Mouse (Mus musculus) forebrain, embryonic 15.5 days (tissue): ENCODE results near the gene Cdc42. TPM values are rescaled to one million over a fixed set of nuclear protein-coding genes. Genes with fewer than 3 reads are reported as not detected.

Experiments used
- ATAC-seq: fragments of 200-750 bp; cut with Nextera tagmentation; replicated peaks from 2 replicates; pipeline ENCODE4 v1.8.0; 2017; ENCODE audit warnings: mild to moderate bottlenecking, moderate TSS enrichment, moderate library complexity
- H3K27ac ChIP-seq: fragments of 300-500 bp; sonication (generic); replicated peaks from 2 replicates; pipeline ENCODE4 v1.5.1; 2015; ENCODE audit warnings: mild to moderate bottlenecking, inconsistent platforms
- H3K27me3 ChIP-seq: fragments of 300-500 bp; sonication (generic); 2 replicates; pipeline ENCODE4 v1.6.1; 2015; ENCODE audit warnings: inconsistent platforms
- H3K36me3 ChIP-seq: fragments of 300-500 bp; sonication (generic); 2 replicates; pipeline ENCODE4 v1.6.1; 2015; ENCODE audit warnings: mild to moderate bottlenecking, inconsistent platforms
- H3K4me1 ChIP-seq: fragments of 300-500 bp; sonication (generic); 2 replicates; pipeline ENCODE4 v1.6.1; 2015; ENCODE audit warnings: inconsistent platforms
- H3K4me2 ChIP-seq: fragments of 300-500 bp; sonication (generic); replicated peaks from 2 replicates; pipeline ENCODE4 v1.6.1; 2015; ENCODE audit warnings: mild to moderate bottlenecking, inconsistent platforms
- H3K4me3 ChIP-seq: fragments of 300-500 bp; sonication (generic); 2 replicates; pipeline ENCODE4 v1.5.1; 2015; ENCODE audit warnings: mild to moderate bottlenecking, inconsistent platforms
- H3K9ac ChIP-seq: fragments of 300-500 bp; sonication (generic); replicated peaks from 2 replicates; pipeline ENCODE4 v1.6.1; 2015; ENCODE audit warnings: mild to moderate bottlenecking, inconsistent platforms
- H3K9me3 ChIP-seq: fragments of 300-500 bp; sonication (generic); 2 replicates; pipeline ENCODE4 v1.6.1; 2016; ENCODE audit warnings: inconsistent platforms
- WGBS: fragments of 180-500 bp; shearing (Covaris S2); methylation state at CpG from one replicate; pipeline ENCODE4 v1.1.7; 2015; ENCODE audit warnings: mixed read lengths; 5-methylcytosine and 5-hydroxymethylcytosine counted together
- polyA plus RNA-seq: library from polyadenylated mRNA; unstranded; fragments of >200 nt; fragmentation: Nextera tagmentation; extraction: Ambion mirVana; gene quantifications from 2 replicates; pipeline ENCODE4 v1.2.1, GENCODE M21; 2015

The Cdc42 gene
- polyA plus RNA-seq, 1 experiment from 2014 or later, result 841 TPM

DNA sequence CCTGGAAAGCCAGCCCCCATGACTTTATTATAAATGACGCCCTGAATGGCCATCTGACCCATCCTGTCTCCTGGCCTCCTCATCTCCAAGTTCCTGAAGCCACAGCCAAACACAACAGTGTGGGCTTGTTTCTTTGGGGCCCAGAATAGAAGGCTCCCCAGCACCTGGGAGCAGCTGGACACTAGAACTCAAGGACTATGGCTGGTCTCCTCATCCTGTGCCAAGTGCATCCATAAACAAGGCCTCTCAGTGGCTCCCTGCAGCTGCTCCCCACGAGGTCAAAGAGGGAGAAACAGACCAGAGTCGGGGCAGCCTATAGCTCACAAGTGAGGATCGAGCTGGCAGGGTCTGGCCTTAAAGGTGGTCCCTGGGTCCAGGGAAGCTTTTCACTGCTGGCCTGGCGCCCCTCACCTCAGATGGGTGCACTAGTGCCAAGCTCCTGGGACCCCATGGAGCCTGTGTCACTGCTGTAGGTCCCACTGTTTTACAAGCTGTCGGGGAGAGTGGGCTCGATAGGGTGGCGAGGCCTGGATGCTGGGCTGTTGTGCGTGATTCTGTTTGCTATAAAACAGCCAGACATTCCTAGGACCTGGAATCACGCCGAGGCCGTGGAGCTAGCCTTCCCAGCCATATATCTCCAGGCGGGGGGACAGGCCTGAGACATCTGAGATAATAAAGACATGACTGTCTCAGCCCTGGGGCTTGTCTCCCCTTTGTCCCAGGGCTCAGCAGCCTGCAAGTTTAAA, 51.5 kb downstream of the Cdc42 start:
- no peaks in the 10 kb centered on the region for H3K9me3 ChIP-seq

DNA sequence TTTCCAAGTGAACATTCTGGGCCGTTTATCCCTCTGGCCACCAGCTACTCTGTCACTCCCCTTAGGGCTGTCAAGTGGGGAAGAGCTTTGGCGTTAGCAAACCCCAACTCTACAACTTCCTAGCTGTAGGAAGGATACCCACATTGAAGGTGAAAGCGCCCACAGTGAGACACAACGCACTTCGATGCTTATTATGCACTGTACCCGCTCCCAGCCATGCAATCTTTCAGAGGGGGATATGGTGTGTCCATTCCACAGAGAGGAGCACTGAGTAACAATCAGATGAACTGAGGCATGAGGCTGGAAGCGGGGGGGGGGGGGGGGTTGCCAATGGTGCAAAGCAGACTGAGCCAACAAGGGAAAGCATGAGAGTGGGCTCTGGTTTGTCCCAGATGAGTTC, 52.5 kb downstream of the Cdc42 start:
- H3K4me2 ChIP-seq, result no peak overlapping the region
- no peaks in the 10 kb centered on the region for H3K27me3 ChIP-seq
- peaks cover 21% of the 10 kb centered on the region for H3K4me1 ChIP-seq
- H3K27ac ChIP-seq, result no peak overlapping the region
- ATAC-seq, result no peak
- 92% methylated on average over 7 of the region's 7 CpGs for WGBS
- H3K36me3 ChIP-seq, result no peaks in the 10 kb centered on the region
- no peaks in the 10 kb centered on the region for H3K9me3 ChIP-seq
- no peak overlapping the region for H3K9ac ChIP-seq
- no peak overlapping the region for H3K4me3 ChIP-seq

More for the DNA sequence above, 51.5 kb downstream of the Cdc42 start:
- no peak for ATAC-seq
- peaks cover 21% of the 10 kb centered on the region for H3K4me1 ChIP-seq
- no peaks in the 10 kb centered on the region for H3K27me3 ChIP-seq
- H3K27ac ChIP-seq, result no peak overlapping the region
- no peak overlapping the region for H3K4me3 ChIP-seq
- H3K36me3 ChIP-seq, result no peaks in the 10 kb centered on the region
- WGBS, result 82% methylated on average over 13 of the region's 13 CpGs
- H3K9ac ChIP-seq, result no peak overlapping the region
- H3K4me2 ChIP-seq, result no peak overlapping the region

DNA sequence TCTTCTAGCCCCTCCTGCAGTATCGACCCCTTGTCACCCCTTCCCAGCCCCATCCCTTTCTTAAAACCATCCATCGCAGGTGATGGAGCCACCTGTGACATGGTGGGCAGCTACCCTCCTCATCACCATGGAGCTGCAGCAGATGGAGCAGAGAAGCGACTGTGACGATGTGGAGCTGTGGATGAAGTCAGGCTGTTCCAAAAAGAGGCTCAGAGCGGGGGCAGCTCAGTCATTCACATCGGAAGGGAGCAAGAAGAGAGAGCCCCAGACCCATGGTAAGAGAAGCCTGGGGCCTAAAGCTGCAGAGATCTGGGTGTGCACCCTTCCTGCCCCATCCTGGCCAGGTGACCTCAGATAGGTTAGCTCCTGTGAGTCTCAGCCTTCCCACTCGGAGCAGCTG, 53.4 kb downstream of the Cdc42 start:
- Histone ChIP-seq H3K4me2 (no peak overlapping the region), H3K9me3 (no peaks in the 10 kb centered on the region), H3K27me3 (no peaks in the 10 kb centered on the region), H3K4me3 (no peak overlapping the region), H3K9ac (no peak overlapping the region), H3K27ac (no peak overlapping the region), H3K4me1 (peaks cover 21% of the 10 kb centered on the region), H3K36me3 (no peaks in the 10 kb centered on the region)
- no peak for ATAC-seq
- 93% methylated on average over 7 of the region's 7 CpGs for WGBS

DNA sequence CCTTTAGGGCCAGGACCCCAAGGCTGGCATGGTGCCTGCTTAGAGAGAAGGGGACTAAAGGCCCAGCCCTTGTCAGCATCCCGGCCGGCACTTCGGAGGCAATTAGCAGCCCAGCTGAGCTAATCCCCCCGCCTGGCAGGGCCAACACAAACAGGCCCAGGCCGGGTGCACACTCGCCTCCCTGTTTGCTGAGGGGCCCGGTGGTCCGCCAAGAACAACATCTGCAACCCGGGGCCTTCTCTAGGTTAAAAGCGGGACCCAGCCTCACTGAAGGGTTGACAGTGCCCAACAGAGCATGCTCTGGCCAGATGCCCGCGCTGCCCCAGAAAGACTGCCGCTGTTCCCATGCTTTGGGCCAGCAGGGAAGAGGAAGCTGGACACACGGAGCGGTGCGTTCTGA, 55.9 kb downstream of the Cdc42 start:
- Histone ChIP-seq H3K4me2 (no peak overlapping the region), H3K27me3 (no peaks in the 10 kb centered on the region), H3K9ac (no peak overlapping the region), H3K27ac (peak overlapping the region; percentile 20; the same call in 1 of the 2 replicates), H3K9me3 (no peaks in the 10 kb centered on the region), H3K36me3 (no peaks in the 10 kb centered on the region), H3K4me1 (peaks cover 15% of the 10 kb centered on the region), H3K4me3 (no peak overlapping the region)
- WGBS, result 25% methylated on average over 16 of the region's 16 CpGs
- peak; percentile 70 for ATAC-seq

DNA sequence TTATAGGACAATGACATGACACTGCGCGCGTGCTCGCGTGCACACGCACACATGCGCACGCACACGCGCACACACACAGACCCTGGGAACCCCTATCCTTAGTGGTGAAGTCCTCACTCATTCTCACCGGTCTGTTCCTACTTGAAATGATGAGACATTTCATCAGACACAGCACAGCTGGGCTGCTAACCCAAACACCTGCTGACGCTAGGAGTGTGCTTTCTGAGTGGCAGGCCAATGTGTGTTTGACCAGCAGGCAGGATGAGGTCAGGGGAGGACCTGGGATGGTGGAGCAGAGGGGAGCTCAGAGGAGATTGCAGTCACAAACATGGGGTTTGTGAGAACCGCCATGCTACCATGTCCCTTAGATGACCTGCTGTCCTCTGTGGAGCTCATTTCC, 57.3 kb downstream of the Cdc42 start:
- Histone ChIP-seq H3K4me2 (no peak overlapping the region), H3K27me3 (no peaks in the 10 kb centered on the region), H3K4me1 (peaks cover 15% of the 10 kb centered on the region), H3K9me3 (no peaks in the 10 kb centered on the region), H3K9ac (no peak overlapping the region), H3K27ac (no peak overlapping the region), H3K36me3 (no peaks in the 10 kb centered on the region), H3K4me3 (no peak overlapping the region)
- no peak for ATAC-seq
- 93% methylated on average over 13 of the region's 13 CpGs for WGBS

DNA sequence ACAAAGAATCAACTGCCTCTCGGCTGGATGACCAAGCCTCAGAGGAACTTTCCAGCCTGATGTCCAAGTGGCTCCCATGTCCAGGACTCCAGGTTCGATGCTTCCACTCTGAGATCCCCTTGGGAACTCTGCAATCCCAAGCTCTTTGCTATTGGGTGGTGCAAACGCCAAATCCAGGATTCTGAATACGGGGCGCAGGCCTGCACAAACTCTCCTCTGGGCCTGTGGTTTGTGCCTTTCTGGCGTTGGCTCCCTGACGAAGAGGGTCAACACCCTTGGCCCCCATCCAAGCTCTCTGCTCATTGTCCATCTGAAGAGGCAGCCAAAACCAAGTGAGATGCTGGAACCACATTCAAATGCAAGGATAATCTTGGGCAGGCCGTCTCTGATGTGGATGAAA, 59.1 kb downstream of the Cdc42 start:
- Histone ChIP-seq H3K4me3 (no peak overlapping the region), H3K27ac (no peak overlapping the region), H3K36me3 (no peaks in the 10 kb centered on the region), H3K9ac (no peak overlapping the region), H3K4me1 (peaks cover 15% of the 10 kb centered on the region), H3K4me2 (no peak overlapping the region), H3K9me3 (no peaks in the 10 kb centered on the region), H3K27me3 (no peaks in the 10 kb centered on the region)
- 78% methylated on average over 8 of the region's 8 CpGs for WGBS
- ATAC-seq, result no peak

DNA sequence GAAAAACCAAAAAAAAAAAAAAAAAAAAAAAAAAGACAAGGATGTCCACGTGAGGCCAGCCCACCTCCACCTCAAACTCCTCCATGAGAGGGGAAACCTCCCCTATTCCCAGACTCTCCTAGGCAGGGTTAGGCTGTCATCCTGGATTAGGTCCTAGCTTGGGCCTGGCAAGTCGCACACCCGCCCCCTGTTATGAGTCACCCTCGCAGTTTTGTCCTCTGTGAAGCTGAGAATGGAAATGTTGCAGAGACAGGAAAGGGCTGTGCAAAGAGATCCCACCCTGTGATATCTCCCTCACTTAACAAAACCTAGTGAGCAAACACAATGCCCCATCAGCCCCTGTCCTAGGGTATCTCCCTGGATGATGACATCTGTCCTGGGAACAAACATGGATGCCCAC, 59.9 kb downstream of the Cdc42 start:
- Histone ChIP-seq H3K4me2 (no peak overlapping the region), H3K9ac (no peak overlapping the region), H3K36me3 (no peaks in the 10 kb centered on the region), H3K4me1 (peaks cover 15% of the 10 kb centered on the region), H3K4me3 (no peak overlapping the region), H3K27ac (no peak overlapping the region), H3K27me3 (no peaks in the 10 kb centered on the region), H3K9me3 (no peaks in the 10 kb centered on the region)
- ATAC-seq, result no peak
- WGBS, result 90% methylated on average over 4 of the region's 4 CpGs

DNA sequence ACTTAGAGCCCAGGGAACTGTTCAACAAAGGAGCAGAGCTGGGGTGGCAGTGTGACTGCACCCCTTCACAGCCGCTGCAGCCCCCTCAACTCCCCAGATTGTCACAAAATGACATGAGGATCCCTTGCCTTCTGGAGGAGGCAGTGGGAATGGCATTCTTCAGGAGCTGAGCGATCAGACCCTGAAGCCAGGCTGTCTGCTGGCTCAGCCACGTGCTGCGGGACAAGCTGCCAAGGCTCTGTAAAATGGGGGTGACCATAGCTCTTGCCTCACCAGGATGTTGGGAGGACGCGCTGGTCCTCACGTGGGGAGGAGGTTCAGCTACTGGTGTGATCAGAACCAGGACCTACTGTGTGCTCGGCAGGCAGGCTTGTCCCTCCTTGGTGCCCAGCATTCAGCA, 62.6 kb downstream of the Cdc42 start:
- Histone ChIP-seq H3K36me3 (no peaks in the 10 kb centered on the region), H3K27ac (no peak overlapping the region), H3K4me1 (no peaks in the 10 kb centered on the region), H3K27me3 (no peaks in the 10 kb centered on the region), H3K4me2 (no peak overlapping the region), H3K4me3 (no peak overlapping the region), H3K9ac (no peak overlapping the region), H3K9me3 (no peaks in the 10 kb centered on the region)
- WGBS, result 83% methylated on average over 8 of the region's 8 CpGs
- no peak for ATAC-seq

DNA sequence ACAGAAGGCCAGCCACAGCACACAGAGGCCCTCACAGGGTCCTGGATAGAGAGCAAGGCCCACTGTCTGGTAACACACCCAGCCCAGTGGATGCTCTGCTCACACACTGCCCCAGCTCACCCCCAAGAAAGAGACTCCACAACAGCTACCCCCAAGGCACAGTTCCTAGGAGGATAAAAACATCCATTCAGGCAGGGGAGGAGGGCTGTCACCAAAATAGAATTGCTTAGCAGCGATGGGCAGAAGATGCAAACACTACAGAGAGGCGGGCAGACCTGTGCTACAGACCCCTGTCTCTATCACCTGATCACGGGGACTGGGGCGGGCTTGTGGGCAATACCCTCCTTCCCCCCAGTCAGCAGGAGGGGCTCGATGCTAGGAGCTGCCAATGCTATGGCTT, 63.0 kb downstream of the Cdc42 start:
- H3K27ac ChIP-seq, result no peak overlapping the region
- no peak for ATAC-seq
- H3K27me3 ChIP-seq, result no peaks in the 10 kb centered on the region
- no peaks in the 10 kb centered on the region for H3K9me3 ChIP-seq
- H3K4me3 ChIP-seq, result no peak overlapping the region
- H3K9ac ChIP-seq, result no peak overlapping the region
- no peaks in the 10 kb centered on the region for H3K4me1 ChIP-seq
- no peak overlapping the region for H3K4me2 ChIP-seq
- H3K36me3 ChIP-seq, result no peaks in the 10 kb centered on the region
- 77% methylated on average over 5 of the region's 5 CpGs for WGBS

DNA sequence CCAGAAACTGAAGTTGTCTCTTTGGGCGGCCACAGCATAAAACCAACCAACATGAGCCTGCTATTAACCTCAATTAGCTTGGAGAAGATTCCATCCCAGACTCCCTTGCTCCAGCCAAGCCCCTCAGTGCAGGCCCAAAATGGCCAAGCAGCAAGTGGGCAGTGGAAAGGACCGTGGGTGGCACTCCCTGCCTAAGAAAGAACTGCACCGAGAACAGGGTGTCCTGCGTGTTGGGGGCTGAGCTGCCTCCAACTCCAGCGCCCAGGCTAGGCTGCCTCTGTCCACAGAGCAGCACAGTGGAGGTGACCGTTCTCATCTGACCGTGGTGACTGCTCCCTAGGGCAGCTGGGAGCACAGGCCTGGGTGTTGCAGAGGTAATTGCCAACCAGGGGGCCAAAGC, 63.5 kb downstream of the Cdc42 start:
- H3K9ac ChIP-seq, result no peak overlapping the region
- 90% methylated on average over 7 of the region's 7 CpGs for WGBS
- no peaks in the 10 kb centered on the region for H3K4me1 ChIP-seq
- H3K4me2 ChIP-seq, result no peak overlapping the region
- no peaks in the 10 kb centered on the region for H3K9me3 ChIP-seq
- no peaks in the 10 kb centered on the region for H3K27me3 ChIP-seq
- no peak overlapping the region for H3K27ac ChIP-seq
- no peak for ATAC-seq
- H3K36me3 ChIP-seq, result no peaks in the 10 kb centered on the region
- H3K4me3 ChIP-seq, result no peak overlapping the region

DNA sequence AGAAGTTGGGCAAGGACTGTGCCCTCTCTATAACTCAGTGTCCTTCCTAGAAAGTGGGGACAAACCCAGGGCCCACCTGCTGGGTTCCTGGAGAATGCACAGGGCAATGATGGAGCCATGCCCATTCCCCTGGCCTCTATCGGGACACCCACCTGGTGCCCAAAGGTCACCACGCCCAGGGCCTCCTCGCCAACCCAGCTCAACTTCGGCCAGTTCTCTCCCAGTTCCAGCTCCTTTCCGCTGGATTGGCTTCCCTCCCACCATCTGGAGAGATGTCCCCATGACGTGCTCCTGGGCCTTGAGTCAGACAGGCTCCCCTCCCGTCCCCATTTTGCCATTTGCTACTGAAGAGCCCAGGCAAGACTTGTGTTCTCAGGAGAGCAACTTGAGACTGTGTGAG, 64.9 kb downstream of the Cdc42 start:
- H3K4me1 ChIP-seq, result no peaks in the 10 kb centered on the region
- 88% methylated on average over 7 of the region's 7 CpGs for WGBS

DNA sequence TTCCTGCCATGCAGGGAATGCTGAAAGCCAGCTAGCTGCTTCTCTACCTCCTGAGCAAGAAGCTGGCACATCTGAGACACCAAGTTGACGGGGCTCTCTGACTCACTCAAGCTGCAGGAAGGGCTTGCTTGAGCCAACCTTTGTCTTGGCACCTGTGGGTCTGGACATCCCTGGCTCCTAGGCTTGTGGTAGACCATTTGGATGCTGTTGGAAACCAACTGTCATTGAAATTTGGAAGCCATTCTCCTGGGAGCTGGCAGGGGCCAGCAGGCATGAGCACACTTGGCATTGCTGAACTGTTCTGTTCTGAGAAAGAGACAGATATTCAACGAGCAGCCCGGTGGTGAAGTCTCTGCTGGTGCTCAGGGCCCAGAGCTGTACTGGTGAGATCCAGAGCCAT, 67.3 kb downstream of the Cdc42 start:
- Histone ChIP-seq H3K27me3 (no peaks in the 10 kb centered on the region), H3K4me1 (no peaks in the 10 kb centered on the region), H3K4me2 (no peak overlapping the region), H3K9me3 (no peaks in the 10 kb centered on the region), H3K4me3 (no peak overlapping the region), H3K9ac (no peak overlapping the region), H3K27ac (no peak overlapping the region), H3K36me3 (no peaks in the 10 kb centered on the region)
- 73% methylated on average over 3 of the region's 3 CpGs for WGBS
- ATAC-seq, result no peak

More for the DNA sequence above, 64.9 kb downstream of the Cdc42 start:
- H3K4me2 ChIP-seq, result no peak overlapping the region
- no peak overlapping the region for H3K27ac ChIP-seq
- H3K36me3 ChIP-seq, result no peaks in the 10 kb centered on the region
- no peak for ATAC-seq
- no peak overlapping the region for H3K4me3 ChIP-seq
- no peaks in the 10 kb centered on the region for H3K9me3 ChIP-seq
- no peaks in the 10 kb centered on the region for H3K27me3 ChIP-seq
- H3K9ac ChIP-seq, result no peak overlapping the region

DNA sequence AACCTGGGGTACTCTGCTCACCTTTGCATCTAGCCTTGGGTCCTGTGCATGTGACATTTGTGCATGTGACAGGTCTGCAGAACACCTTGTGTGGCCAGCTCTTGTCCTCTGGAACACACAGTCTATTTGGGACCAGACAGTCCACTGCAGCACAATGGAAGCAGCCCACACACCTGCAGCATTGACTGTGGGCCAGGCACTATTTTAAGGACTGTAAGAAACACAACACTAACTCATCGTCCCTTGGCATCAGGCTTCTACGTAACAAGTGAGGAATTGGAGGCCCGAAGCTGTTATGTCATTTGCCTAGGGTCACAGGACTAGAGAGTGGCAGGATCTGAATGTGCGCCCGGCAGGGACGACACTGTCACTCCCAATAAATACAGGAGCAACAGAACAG, 67.8 kb downstream of the Cdc42 start:
- 88% methylated on average over 6 of the region's 6 CpGs for WGBS
- Histone ChIP-seq H3K4me3 (no peak overlapping the region), H3K27ac (no peak overlapping the region), H3K4me1 (no peaks in the 10 kb centered on the region), H3K4me2 (no peak overlapping the region), H3K36me3 (no peaks in the 10 kb centered on the region), H3K9ac (no peak overlapping the region), H3K9me3 (no peaks in the 10 kb centered on the region), H3K27me3 (no peaks in the 10 kb centered on the region)
- no peak for ATAC-seq
